Mouse (Mus musculus) telencephalon, adult 2 months (tissue): ENCODE data around the gene Naa25.

ENCODE experiments used
- DNase-seq: peaks from one replicate; pipeline ENCODE4 v3.0.0-alpha.2; 2011; ENCODE audit warnings: low read depth, low spot score

The Naa25 gene

DNA sequence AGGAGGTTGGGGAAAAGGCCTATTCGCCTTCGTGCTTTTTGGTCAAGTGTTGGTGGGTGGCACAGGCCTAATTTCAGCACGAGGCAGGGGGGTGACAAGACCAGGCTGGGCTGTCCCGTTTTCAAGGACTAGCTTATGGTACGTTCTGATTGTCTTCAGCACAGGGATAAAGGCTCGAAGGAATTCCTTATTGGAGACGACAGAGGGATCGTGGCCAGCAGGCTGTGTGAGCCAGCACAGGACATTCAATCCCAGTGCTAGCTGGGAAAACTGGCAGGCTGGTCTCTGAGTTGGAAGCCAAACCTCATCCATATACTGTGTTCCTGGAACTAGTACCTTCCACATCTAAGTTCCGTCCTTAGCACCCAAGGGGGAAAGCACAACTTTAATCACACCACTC, 55.2 kb downstream of the Naa25 start:
- no peak for DNase-seq

DNA sequence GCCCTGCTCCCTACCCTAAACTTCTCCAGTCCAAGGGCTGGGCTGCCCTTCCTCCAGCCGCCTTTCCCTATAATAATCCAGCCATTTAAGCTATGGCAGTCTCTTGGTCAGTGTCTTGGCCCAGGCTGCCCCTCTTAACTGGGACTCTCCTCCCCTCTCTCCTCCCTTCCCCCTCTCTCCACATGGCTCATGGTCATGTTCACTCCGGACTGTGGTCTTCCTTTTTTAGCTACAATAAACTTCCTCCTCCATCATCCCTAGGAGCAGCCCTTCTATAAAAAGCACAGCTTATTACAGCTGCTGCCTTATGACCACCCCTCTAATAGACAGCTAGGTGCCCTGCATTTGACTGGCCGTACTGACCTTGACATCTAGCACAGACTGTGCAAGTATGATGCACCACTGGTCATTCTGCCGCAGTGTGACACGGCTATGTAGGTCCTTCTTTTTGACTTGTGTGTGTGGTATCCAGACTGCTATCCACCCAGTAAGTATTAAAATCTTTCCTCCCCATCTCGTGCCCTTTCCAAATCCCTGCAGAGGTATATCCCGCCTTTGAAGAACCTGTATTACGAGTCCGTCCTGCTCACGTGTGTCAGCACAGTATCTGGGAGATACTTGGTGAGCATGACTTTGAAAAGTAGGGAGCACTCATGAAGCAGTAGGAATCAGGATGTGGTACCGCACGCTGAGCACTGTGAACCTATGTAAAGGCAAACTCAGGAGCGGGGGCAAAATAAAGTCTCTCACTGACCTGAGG, 56.2 kb downstream of the Naa25 start:
- no peak for DNase-seq

DNA sequence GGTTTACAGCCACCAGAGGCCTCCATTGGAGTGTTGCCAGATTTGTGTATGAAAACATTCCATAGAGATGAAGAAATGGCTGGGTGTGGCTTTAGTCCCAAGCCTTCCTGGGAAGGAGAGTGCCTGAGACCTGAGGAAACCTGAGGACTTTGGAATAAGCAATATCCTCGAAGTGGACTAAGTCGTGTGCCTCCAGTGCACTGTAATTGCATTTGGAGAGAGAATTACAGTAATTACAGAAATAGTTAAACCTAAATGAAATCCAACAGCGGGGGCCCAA, 56.7 kb downstream of the Naa25 start:
- DNase-seq, result no peak

DNA sequence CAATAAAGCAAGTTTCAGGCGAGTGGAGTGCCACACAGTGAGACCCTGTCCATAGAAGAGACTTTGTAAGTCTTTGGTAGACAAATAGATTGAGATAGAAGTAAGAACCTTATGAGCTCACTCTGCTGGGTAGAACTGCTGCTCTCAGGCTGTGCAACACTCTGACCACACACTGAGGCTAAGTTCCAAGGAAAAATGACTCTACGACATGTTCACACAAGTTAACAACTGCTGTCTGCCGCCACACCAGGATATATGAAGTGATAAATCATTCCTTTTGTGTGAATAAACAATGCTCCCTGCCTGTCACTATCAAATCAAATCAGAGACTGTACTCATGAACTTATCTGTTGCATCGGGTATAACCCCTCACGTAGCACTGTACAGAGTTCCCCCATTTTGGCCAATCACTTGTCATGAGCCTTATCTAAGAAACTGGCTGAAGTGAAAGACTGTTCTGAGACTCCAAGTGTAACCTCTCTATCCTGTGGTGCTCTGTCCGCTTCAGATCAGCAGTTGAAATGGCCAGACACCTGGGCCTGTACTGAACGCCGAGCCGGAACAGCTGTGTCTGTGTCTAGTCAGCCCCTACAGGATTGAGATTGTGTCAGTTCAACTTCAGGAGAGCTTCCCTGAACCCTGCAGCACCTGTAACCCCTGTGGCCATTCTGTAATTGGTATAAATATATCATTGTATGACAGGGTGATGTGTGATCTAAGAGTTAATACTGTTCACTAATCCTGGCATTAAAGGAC, 58.0 kb downstream of the Naa25 start:
- no peak for DNase-seq

DNA sequence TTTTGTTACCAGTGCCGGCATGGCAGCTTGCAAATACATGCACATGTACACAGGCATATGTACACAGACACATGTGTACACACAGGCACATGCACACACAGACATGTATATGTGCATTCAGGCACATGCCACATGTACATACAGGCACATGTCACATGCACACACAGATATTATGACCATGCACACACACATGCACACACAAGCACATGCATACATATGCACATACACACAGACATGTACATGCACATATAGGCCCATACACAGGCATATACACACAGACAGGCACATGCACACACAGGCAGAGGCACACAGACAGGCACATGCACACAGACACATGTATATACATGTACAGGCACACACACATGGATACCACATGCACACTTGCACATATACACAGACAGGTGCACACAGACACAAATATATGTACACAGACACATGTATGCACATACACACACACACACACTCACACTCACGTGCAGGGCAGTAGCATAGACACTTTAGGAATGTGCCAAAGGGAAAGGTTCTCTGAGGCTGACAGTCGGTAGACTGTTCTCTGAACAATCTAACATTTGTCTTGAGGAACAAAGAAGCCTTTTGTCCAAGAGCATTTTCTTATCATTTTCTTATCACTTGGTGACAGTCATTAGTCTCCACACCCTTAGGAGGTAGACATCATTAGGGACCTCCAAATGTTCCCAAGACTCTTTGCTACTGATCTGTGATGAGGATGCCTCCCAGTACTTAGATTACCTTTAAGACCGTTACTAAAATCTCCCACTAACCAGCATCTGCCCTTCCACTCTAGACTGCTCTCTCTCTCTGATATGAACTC, 63.8 kb downstream of the Naa25 start:
- no peak for DNase-seq

DNA sequence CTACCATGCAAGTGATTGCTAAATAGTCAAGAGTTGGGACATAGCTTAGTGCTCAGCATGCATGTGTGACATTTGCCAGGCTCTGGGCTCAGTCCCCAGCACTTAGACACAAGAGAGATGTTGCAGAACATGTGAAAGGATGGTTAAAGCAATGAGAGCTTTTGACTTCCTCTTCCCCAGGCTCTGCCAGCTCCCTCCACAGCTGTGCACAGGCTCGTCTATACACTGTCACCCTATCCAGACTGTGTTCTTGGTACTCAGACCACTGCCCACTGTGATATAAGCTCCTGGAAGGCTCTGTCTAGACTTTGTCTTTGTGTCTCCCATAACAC, 64.4 kb downstream of the Naa25 start:
- DNase-seq, result no peak

DNA sequence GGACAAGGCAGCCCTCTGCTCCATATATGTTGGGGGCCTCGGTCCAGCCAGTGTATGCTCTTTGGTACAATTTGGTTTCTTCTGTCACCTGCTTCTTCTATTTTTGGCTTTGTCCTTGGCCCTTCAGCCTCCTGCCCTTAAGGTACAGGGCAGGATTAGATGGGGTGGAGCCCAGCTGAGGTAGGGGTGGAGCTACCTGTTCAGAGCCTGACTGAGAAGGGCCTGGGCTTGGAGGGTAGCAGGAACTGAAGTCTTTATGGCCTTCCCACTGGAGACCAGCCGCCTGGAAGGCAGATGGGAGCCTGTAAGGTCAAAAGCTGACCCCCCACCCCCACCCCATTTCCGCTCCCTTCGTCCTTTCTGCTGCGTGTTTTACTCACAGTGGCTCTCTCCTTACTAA, 65.2 kb downstream of the Naa25 start:
- no peak for DNase-seq

DNA sequence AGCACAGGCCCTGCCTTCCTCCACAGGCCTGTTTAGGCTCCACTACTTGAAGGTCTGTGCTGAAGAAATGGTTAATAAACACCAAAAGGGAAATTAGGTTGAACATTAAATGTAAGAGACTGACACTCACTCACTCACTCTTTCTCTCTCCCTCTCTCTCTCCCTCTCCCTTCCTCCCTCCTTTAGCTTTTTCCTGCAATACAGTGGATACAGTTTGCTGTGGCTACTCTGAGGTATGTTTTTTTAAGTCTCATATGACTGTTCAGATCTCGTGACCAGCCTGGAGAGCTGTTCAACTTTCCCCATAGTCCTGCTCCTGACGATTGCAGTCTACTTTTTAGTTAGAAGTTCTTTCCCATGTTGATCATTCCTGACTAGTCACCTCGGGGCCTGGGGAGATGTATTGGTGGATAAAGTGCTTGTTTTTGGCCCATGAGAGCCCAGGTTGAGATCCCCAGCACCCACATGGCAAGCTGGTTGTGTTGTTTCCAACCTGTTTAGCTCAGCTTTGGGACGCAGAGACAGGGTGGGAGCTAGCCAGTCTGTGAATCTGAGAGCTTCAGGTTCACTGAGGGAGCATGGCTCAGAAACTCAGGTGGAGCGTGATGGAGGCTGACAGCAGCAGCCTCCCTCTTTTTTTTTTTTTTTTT, 66.0 kb downstream of the Naa25 start:
- DNase-seq, result no peak

DNA sequence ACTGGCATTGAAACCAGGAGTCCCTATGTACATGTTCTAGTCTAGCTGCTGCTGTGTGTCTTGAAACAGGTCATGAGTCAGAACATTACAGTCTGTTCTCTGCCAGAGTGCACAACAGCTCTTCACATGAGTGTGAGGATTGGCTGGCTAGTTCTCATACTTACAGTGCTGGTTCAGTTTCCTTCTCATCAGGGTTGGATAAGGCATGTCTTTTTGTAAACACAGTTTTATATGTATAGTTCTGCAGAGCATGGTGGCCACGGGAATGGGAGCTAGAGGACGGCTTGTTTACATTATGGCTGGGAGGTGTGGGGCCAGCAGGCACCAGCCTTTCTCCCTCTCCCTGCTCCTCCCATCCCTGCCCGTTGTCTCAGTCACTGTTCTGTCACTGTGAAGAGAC, 71.8 kb downstream of the Naa25 start:
- DNase-seq, result no peak

DNA sequence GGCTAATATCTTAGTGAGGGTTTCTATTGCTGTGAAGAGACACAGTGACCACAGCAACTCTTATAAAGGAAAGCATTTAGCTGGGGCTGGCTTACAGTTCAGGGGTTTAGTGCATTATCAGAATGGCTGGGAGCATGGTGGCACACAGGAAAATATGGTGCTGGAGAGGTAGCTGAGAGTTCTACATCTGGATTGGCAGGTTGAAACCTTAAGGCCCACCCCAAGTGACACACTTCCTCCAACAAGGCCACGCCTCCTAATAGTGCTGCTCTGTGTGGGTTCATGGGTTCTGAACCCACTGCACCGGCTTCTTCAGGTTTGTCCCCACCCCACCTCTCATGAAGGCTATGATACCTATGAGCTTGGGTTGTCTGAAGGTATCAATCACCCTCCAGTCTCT, 74.7 kb downstream of the Naa25 start:
- DNase-seq, result no peak

DNA sequence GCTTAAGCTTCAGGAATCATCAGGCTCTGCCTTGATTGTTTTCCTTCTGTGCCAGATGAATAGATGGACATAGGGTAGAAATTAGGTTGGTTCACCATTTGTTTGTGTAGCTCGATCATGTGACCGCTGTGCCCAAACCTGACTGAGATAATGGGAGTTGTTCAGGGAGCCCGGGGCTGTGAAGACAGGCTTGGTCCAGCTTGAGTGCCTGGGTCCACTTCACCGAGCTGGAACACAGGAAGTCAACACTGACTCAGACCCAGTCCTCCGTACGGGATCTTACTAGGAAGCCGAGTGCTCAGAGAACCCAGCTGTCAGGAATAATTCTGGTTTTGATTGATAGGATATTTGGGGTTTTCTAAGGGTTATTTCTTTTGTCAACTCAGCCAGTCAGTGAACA, 76.9 kb downstream of the Naa25 start:
- no peak for DNase-seq

DNA sequence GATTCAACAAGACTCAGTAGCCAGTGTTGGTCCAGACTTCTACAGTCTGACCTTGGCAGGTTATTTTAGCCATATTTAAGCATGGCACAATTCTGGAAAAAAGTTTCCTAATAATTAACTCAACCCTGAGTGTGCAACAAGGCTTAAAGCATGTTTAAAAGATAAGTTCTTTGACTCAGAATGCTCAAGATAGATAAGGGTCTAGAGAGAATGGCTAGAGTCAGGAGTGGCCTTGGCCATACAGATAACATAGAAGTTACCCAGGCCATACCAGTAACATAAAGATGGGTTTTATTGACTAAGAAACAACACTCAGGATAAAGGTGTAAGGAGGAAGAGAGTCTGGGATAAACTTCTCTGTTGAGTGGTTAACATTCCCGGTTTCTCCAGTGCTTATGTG, 78.3 kb downstream of the Naa25 start:
- DNase-seq, result no peak

DNA sequence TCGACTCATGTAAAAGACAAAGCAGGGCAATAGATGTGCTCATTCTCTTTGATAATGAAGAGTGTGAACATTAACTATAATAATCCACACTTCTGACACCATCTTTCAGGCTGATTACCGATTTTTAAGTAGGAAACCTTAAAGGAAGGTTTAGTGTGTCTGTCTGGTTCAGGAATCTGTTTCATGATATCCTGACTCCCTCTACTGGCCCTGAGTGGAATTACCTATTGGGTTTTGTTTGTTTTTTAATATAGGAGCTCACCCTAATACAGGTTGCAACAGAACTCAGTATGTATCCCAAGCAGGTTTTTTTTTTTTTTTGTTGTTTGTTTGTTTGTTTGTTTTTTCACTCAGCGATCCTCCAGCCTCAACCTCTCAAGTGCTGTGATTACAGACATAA, 79.9 kb downstream of the Naa25 start:
- peak; percentile 50 for DNase-seq

DNA sequence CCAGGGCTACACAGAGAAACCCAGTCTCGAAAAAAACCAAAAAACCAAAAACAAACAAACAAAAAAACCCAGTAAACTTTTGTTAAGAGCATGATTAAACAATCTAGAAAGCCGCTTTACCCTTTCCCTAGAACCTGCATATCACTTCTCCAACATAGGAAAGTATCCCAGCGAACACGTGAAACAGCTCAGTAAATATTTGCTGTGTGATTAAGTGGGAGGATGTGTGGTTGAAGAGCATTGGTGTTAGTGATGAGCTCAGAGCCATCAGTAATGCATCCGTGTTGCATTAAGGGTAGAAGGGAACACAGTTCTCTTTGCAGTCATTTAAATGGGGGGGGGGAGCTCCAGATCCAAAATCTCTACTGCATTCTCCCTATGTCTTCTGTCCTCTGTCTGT, 87.1 kb downstream of the Naa25 start:
- DNase-seq, result no peak

DNA sequence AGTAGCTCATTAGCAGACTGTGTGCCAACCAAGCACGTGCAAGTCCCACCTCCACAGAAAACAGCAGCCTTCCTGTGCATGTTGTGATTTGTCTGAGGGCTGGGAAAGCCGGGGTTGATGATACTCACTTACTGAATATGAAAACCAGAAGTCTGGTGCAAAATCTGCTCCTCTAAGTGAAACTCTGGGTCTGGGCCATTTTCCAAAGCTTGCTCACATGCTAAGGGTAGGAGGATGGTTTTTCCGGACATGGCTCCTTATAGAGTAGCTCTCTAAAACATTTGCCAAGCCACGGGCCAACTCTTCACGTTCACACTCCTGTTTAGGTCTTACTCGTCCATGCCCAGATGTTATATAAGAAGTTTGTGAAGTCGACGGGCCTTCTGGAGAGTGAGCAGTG, 95.6 kb downstream of the Naa25 start:
- peak; percentile 83 for DNase-seq
